In genomic region chr9:14024216-14024615, GRCm38 (mm10) we compare ENCODE assay signal across 26 mouse cellular contexts.
DNase-seq lines count a peak whose midpoint lies in the region; ATAC-seq lines count a peak whose summit lies in the region.
"Had no signal": no experiment of that assay in that cellular context is flagged by ENCODE, and none has a peak within 500 bp of the region (broad histone marks: within the 10 kb centered on the region; RNA-seq: fewer than 3 reads in every experiment).

No protein-coding gene starts in this region.

- H3K36me3 ChIP-seq in heart, embryonic 12.5 days, result no peaks in the 10 kb centered on the region
- no peaks in the 10 kb centered on the region for H3K36me3 ChIP-seq in lung, embryonic 15.5 days
- H3K36me3 ChIP-seq in midbrain, embryonic 10.5 days, result no peaks in the 10 kb centered on the region
- H3K36me3 ChIP-seq: G1E; hindbrain, embryonic 10.5 days; hindbrain, embryonic 15.5 days; liver, embryonic 13.5 days had no signal

- H3K4me3 ChIP-seq in heart, embryonic 12.5 days, result no peak overlapping the region
- H3K4me3 ChIP-seq in lung, embryonic 15.5 days, result no peak overlapping the region
- no peak overlapping the region for H3K4me3 ChIP-seq in midbrain, embryonic 10.5 days
- H3K4me3 ChIP-seq: forebrain, embryonic 13.5 days; hindbrain, embryonic 10.5 days; hindbrain, embryonic 15.5 days; layer of hippocampus, adult 2 months; left cerebral cortex, adult 2 months; liver, embryonic 13.5 days had no signal

- no peak overlapping the region for H3K9ac ChIP-seq in heart, embryonic 12.5 days
- no peak overlapping the region for H3K9ac ChIP-seq in lung, embryonic 15.5 days
- H3K9ac ChIP-seq: forebrain, embryonic 13.5 days; hindbrain, embryonic 15.5 days; liver, embryonic 13.5 days had no signal

- ATAC-seq in heart, embryonic 12.5 days (ENCODE audit: insufficient number of reproducible peaks, low FRiP score), result no peak
- ATAC-seq in lung, embryonic 15.5 days (ENCODE audit: borderline replicate concordance, extremely low read depth, low FRiP score, low TSS enrichment), result no peak
- ATAC-seq: forebrain, embryonic 13.5 days; inflammation-experienced regulatory T-cells, adult 6 months; midbrain, embryonic 16.5 days had no signal

- H3K4me2 ChIP-seq in heart, embryonic 12.5 days, result no peak overlapping the region
- no peak overlapping the region for H3K4me2 ChIP-seq in lung, embryonic 15.5 days
- H3K4me2 ChIP-seq: forebrain, embryonic 13.5 days; heart, embryonic 11.5 days; hindbrain, embryonic 15.5 days; liver, embryonic 13.5 days; midbrain, embryonic 11.5 days had no signal

- no peak overlapping the region for H3K27ac ChIP-seq in heart, embryonic 12.5 days (ENCODE audit: poor library complexity, severe bottlenecking)
- H3K27ac ChIP-seq in lung, embryonic 15.5 days, result peak overlapping the region; percentile 58; the same call in 1 of the 2 replicates
- H3K27ac ChIP-seq in midbrain, embryonic 10.5 days (replicated peaks), result no peak overlapping the region
- H3K27ac ChIP-seq: forebrain, embryonic 13.5 days; hindbrain, embryonic 10.5 days; hindbrain, embryonic 15.5 days; layer of hippocampus, adult 2 months; left cerebral cortex, adult 2 months; liver, embryonic 13.5 days; stomach, postnatal 0 days had no signal

- DNase-seq in cerebellum, postnatal 10 days, result peak; percentile 51 to 65
- no peak for DNase-seq in cerebellum, adult 11-12 months
- peak; percentile 87 for DNase-seq in heart, adult 11 months
- no peak for DNase-seq in lung, postnatal 25 days (ENCODE audit: low spot score)
- no peak for DNase-seq in midbrain, embryonic 10.5 days (ENCODE audit: low spot score)
- DNase-seq: adrenal gland, postnatal 14 days; cerebellum, adult 18-20 months; cerebellum, postnatal 36 days; kidney, adult 2 months; liver, embryonic 13.5 days; right cerebral cortex, adult 18-20 months; thymus, adult 18-20 months; thymus, postnatal 25 days had no signal

- H3K27me3 ChIP-seq in heart, embryonic 12.5 days (replicated peaks), result no peaks in the 10 kb centered on the region
- no peaks in the 10 kb centered on the region for H3K27me3 ChIP-seq in lung, embryonic 15.5 days
- H3K27me3 ChIP-seq in midbrain, embryonic 10.5 days (ENCODE audit: low read depth, poor library complexity, severe bottlenecking), result no peaks in the 10 kb centered on the region
- H3K27me3 ChIP-seq: forebrain, embryonic 13.5 days; hindbrain, embryonic 15.5 days; liver, embryonic 13.5 days had no signal

- no peaks in the 10 kb centered on the region for H3K4me1 ChIP-seq in heart, embryonic 12.5 days (replicated peaks)
- H3K4me1 ChIP-seq in lung, embryonic 15.5 days, result peaks cover 14% of the 10 kb centered on the region
- H3K4me1 ChIP-seq in midbrain, embryonic 10.5 days, result no peaks in the 10 kb centered on the region
- H3K4me1 ChIP-seq: hindbrain, embryonic 10.5 days; hindbrain, embryonic 15.5 days; liver, embryonic 13.5 days had no signal

- H3K9me3 ChIP-seq in heart, embryonic 12.5 days (replicated peaks), result no peaks in the 10 kb centered on the region
- H3K9me3 ChIP-seq in lung, embryonic 15.5 days, result no peaks in the 10 kb centered on the region
- H3K9me3 ChIP-seq in midbrain, embryonic 10.5 days (replicated peaks), result no peaks in the 10 kb centered on the region
- H3K9me3 ChIP-seq: forebrain, embryonic 13.5 days; G1E; hindbrain, embryonic 10.5 days; hindbrain, embryonic 15.5 days; liver, embryonic 13.5 days had no signal

Comparison
In these comparisons a context has a peak if more than half of its experiments do, and no peak if none do; other contexts are left out.
1. DNase-seq: peak in cerebellum, postnatal 10 days (2 of 2) and heart, adult 11 months (single experiment); none in cerebellum, adult 11-12 months (single experiment), lung, postnatal 25 days (single experiment) and midbrain, embryonic 10.5 days (single experiment).